Comparison of ENCODE assay signal across 8 mouse cellular contexts in genomic region chr14:30109079-30109478, GRCm38 (mm10).
DNase-seq lines count a peak whose midpoint lies in the region; TF ChIP-seq lines count a peak whose summit lies in the region.

No protein-coding gene starts in this region.

- peak; percentile 49 for DNase-seq in adrenal gland, postnatal 10 days
- DNase-seq in adrenal gland, postnatal 4 days (ENCODE audit: low spot score in 2 of 2): no peak
- DNase-seq in left cerebral cortex, postnatal 14 days (ENCODE audit: low spot score in 2 of 2): peak; percentile 38 to 39
- DNase-seq in left cerebral cortex, postnatal 4 days: no peak
- peak; percentile 26 for DNase-seq in naive thymus-derived CD4-positive, alpha-beta T cell, adult 2 months (ENCODE audit: low read depth)
- DNase-seq in frontal cortex, adult 2 months (ENCODE audit: extremely low spot score in 1 of 2, low spot score in 1 of 2): no peak
- DNase-seq in layer of hippocampus, postnatal 14 days (ENCODE audit: low spot score in 2 of 2): no peak

- peaks cover 4% of the 10 kb centered on the region; the same call in 1 of the 2 replicates for H3K4me1 ChIP-seq in cortical plate, adult 2 months (ENCODE audit: control insufficient read depth, insufficient read depth, low read length)

- peak; percentile 51 for TF ChIP-seq CTCF in cortical plate, adult 2 months (IDR thresholded peaks at IDR 0.05; ENCODE audit: extremely low read depth, insufficient read depth, low read length)

- H3K4me3 ChIP-seq in cortical plate, adult 2 months (ENCODE audit: insufficient read depth, low read length): no peak overlapping the region

- intact Hi-C loops in left cerebral cortex, postnatal 14 days (cut with DNase I): no loop called here
- intact Hi-C loops in left cerebral cortex, postnatal 4 days (cut with DNase I): no loop called here

- H3K27ac ChIP-seq in cortical plate, adult 2 months (ENCODE audit: insufficient read depth, low read length): no peak overlapping the region

- TF ChIP-seq POLR2A in cortical plate, adult 2 months (IDR thresholded peaks at IDR 0.05; ENCODE audit: extremely low read depth, insufficient read depth, low read length): no peak

Comparison
In these comparisons a context has a peak if more than half of its experiments do, and no peak if none do; other contexts are left out.
1. DNase-seq: peak in adrenal gland, postnatal 10 days (single experiment), left cerebral cortex, postnatal 14 days (2 of 2) and naive thymus-derived CD4-positive, alpha-beta T cell, adult 2 months (single experiment); none in adrenal gland, postnatal 4 days (0 of 2), left cerebral cortex, postnatal 4 days (single experiment), frontal cortex, adult 2 months (0 of 2) and layer of hippocampus, postnatal 14 days (0 of 2).